Mouse (Mus musculus) C2C12 (cell line): Measurements from ENCODE around the gene Ccdc93. TPM values are rescaled to one million over a fixed set of nuclear protein-coding genes. Genes with fewer than 3 reads are reported as not detected.

Experiments used
- H3K27me3 ChIP-seq: one replicate; pipeline ENCODE4 v1.6.1; 2011; ENCODE audit not compliant: control insufficient read depth, insufficient read depth, insufficient read length
- H3K36me3 ChIP-seq: one replicate; pipeline ENCODE4 v1.6.1; 2011; ENCODE audit not compliant: control insufficient read depth, insufficient read depth
- H3K4me3 ChIP-seq: one replicate; pipeline ENCODE4 v1.5.1; 2011; ENCODE audit warnings: mild to moderate bottlenecking, control low read depth; ENCODE audit not compliant: poor library complexity, insufficient read depth, severe bottlenecking
- H3K79me2 ChIP-seq: one replicate; pipeline ENCODE4 v1.6.1; 2011; ENCODE audit not compliant: control insufficient read depth, insufficient read depth
- H3K79me3 ChIP-seq: one replicate; pipeline ENCODE4 v1.6.1; 2011; ENCODE audit warnings: low read depth, control low read depth
- H3ac ChIP-seq: one replicate; pipeline ENCODE3; 2011; ENCODE audit warnings: low read depth; ENCODE audit not compliant: control insufficient read depth, insufficient read length
- CEBPB ChIP-seq: IDR thresholded peaks from one replicate; pipeline ENCODE4 v1.6.1; 2011; ENCODE audit warnings: low read depth, mild to moderate bottlenecking, control low read depth, moderate library complexity
- CTCF ChIP-seq: IDR thresholded peaks from one replicate; pipeline ENCODE4 v1.5.1; 2011; ENCODE audit not compliant: control insufficient read depth, insufficient read depth, insufficient read length
- FOSL1 ChIP-seq: IDR thresholded peaks from one replicate; pipeline ENCODE4 v1.8.0; 2011; ENCODE audit warnings: mild to moderate bottlenecking, low read length; ENCODE audit not compliant: poor library complexity, insufficient read depth, severe bottlenecking
- MAX ChIP-seq: IDR thresholded peaks from one replicate; pipeline ENCODE4 v1.6.1; 2011; ENCODE audit warnings: mild to moderate bottlenecking, control low read depth
- MYOD1 ChIP-seq: IDR thresholded peaks from one replicate; pipeline ENCODE4 v1.6.1; 2011; ENCODE audit warnings: low read depth; ENCODE audit not compliant: control insufficient read depth, insufficient read length
- MYOG ChIP-seq: IDR thresholded peaks from one replicate; pipeline ENCODE4 v1.6.1; 2011; ENCODE audit not compliant: control insufficient read depth, insufficient read length; ENCODE audit errors: extremely low read depth
- USF1 ChIP-seq: IDR thresholded peaks from one replicate; pipeline ENCODE4 v1.6.1; 2011; ENCODE audit warnings: low read depth, mild to moderate bottlenecking, control low read depth, moderate library complexity
- polyA plus RNA-seq: library from polyadenylated mRNA; unstranded; fragments of >200 nt; fragmentation: generic; extraction: Trizol; gene quantifications from one replicate; pipeline ENCODE4 v1.2.1, GENCODE M21; 2012; ENCODE audit warnings: missing spikeins

The Ccdc93 gene
- polyA plus RNA-seq, 1 experiment, result 8.4 TPM

- Histone ChIP-seq H3K36me3 (peaks cover 35% of the 10 kb centered on the region), H3K27me3 (no peaks in the 10 kb centered on the region), H3ac (no peak overlapping the region), H3K79me3 (no peaks in the 10 kb centered on the region), H3K79me2 (no peaks in the 10 kb centered on the region), H3K4me3 (no peak overlapping the region)
- no peak for TF ChIP-seq MYOD1
- no peak for TF ChIP-seq CEBPB
- TF ChIP-seq USF1, result no peak
- TF ChIP-seq FOSL1, result no peak
- no peak for TF ChIP-seq MAX
- no peak for TF ChIP-seq CTCF
- no peak for TF ChIP-seq MYOG
These were observed 21.6 kb downstream of the Ccdc93 start for GRCm38 (mm10) chr1:121452498-121452897.

GRCm38 (mm10) chr1:121453053-121453452 is 22.2 kb downstream of the Ccdc93 start:
- H3K4me3 ChIP-seq, result no peak overlapping the region
- H3K79me2 ChIP-seq, result no peaks in the 10 kb centered on the region
- TF ChIP-seq FOSL1 (no peak), MAX (no peak), USF1 (no peak), MYOD1 (no peak), MYOG (no peak), CEBPB (no peak)
- H3K36me3 ChIP-seq, result peaks cover 31% of the 10 kb centered on the region
- H3K79me3 ChIP-seq, result no peaks in the 10 kb centered on the region
- no peak overlapping the region for H3ac ChIP-seq
- no peaks in the 10 kb centered on the region for H3K27me3 ChIP-seq

- peaks cover 14% of the 10 kb centered on the region for H3K36me3 ChIP-seq
- H3K79me3 ChIP-seq, result no peaks in the 10 kb centered on the region
- TF ChIP-seq MAX, result no peak
- TF ChIP-seq USF1, result no peak
- TF ChIP-seq FOSL1, result no peak
- no peak for TF ChIP-seq CEBPB
- no peak for TF ChIP-seq CTCF
- TF ChIP-seq MYOG, result no peak
- TF ChIP-seq MYOD1, result no peak
- H3K79me2 ChIP-seq, result no peaks in the 10 kb centered on the region
- H3K27me3 ChIP-seq, result no peaks in the 10 kb centered on the region
- no peak overlapping the region for H3ac ChIP-seq
- H3K4me3 ChIP-seq, result no peak overlapping the region
These were observed 24.1 kb downstream of the Ccdc93 start for GRCm38 (mm10) chr1:121454951-121455350.

GRCm38 (mm10) chr1:121460077-121460476 is 29.2 kb downstream of the Ccdc93 start:
- Histone ChIP-seq H3K36me3 (peaks cover 19% of the 10 kb centered on the region), H3ac (no peak overlapping the region)
- no peak for TF ChIP-seq USF1
- no peak for TF ChIP-seq CEBPB
- TF ChIP-seq MYOG, result no peak
- no peak for TF ChIP-seq FOSL1
- no peak for TF ChIP-seq CTCF
- TF ChIP-seq MAX, result no peak
- no peak for TF ChIP-seq MYOD1

GRCm38 (mm10) chr1:121461895-121462294 is 31.0 kb downstream of the Ccdc93 start:
- H3K79me3 ChIP-seq, result no peaks in the 10 kb centered on the region
- H3K36me3 ChIP-seq, result peaks cover 28% of the 10 kb centered on the region
- no peak overlapping the region for H3ac ChIP-seq
- H3K4me3 ChIP-seq, result no peak overlapping the region
- TF ChIP-seq MYOG (no peak), FOSL1 (no peak), CEBPB (no peak), MAX (no peak), CTCF (no peak), MYOD1 (no peak), USF1 (no peak)
- H3K79me2 ChIP-seq, result no peaks in the 10 kb centered on the region
- H3K27me3 ChIP-seq, result no peaks in the 10 kb centered on the region

More at GRCm38 (mm10) chr1:121460077-121460476, 29.2 kb downstream of the Ccdc93 start:
- no peaks in the 10 kb centered on the region for H3K79me3 ChIP-seq
- H3K4me3 ChIP-seq, result no peak overlapping the region
- H3K27me3 ChIP-seq, result no peaks in the 10 kb centered on the region
- no peaks in the 10 kb centered on the region for H3K79me2 ChIP-seq

GRCm38 (mm10) chr1:121462643-121463042 is 31.8 kb downstream of the Ccdc93 start:
- H3K79me2 ChIP-seq, result no peaks in the 10 kb centered on the region
- peaks cover 28% of the 10 kb centered on the region for H3K36me3 ChIP-seq
- TF ChIP-seq CEBPB, result no peak
- no peak for TF ChIP-seq MYOG
- no peak for TF ChIP-seq MAX
- TF ChIP-seq USF1, result no peak
- TF ChIP-seq CTCF, result no peak
- TF ChIP-seq FOSL1, result no peak
- no peak for TF ChIP-seq MYOD1

More at GRCm38 (mm10) chr1:121462643-121463042, 31.8 kb downstream of the Ccdc93 start:
- H3K27me3 ChIP-seq, result no peaks in the 10 kb centered on the region
- H3ac ChIP-seq, result no peak overlapping the region
- no peak overlapping the region for H3K4me3 ChIP-seq
- no peaks in the 10 kb centered on the region for H3K79me3 ChIP-seq
